Mouse (Mus musculus) CD4-positive, CD25-positive, alpha-beta regulatory T cell, adult 4 months (primary cell): Measurements from ENCODE around the gene Zfp619. TPM values are rescaled to one million over a fixed set of nuclear protein-coding genes. Genes with fewer than 3 reads are reported as not detected.
"Not testable (repeated sequence)": the region's sequence is repeated elsewhere in the genome, so short reads cannot be mapped to it uniquely, and the experiment has no call there.

Experiments used
- ATAC-seq: one replicate; pipeline ENCODE4 v1.8.0; 2017
- polyA plus RNA-seq, 2 experiments: library from polyadenylated mRNA; unstranded; fragments of 100-300 nt; shearing (Covaris generic); gene quantifications; one replicate each; pipeline ENCODE4 v1.2.1; 2017

The Zfp619 gene
- polyA plus RNA-seq = 1 to 10 TPM in 1 of 2 experiments, under 1 TPM in 1; 0.92 to 1.0 TPM

- peak; percentile 90 for ATAC-seq
These were observed at the start of gene Zfp619 for GRCm38 (mm10) chr7:39517616-39518177. Zfp619 (plus strand) TSS chr7:39517766.

GRCm38 (mm10) chr7:39479013-39479412 lies 38.6 kb upstream of the Zfp619 start:
- ATAC-seq = no peak

GRCm38 (mm10) chr7:39484384-39484783 lies 33.2 kb upstream of the Zfp619 start:
- ATAC-seq = peak; percentile 39

- no peak for ATAC-seq
These were observed 30.3 kb upstream of the Zfp619 start for GRCm38 (mm10) chr7:39487159-39487853.

GRCm38 (mm10) chr7:39487854-39488205 lies 29.7 kb upstream of the Zfp619 start:
- ATAC-seq = no peak

GRCm38 (mm10) chr7:39494646-39495045 lies 22.9 kb upstream of the Zfp619 start:
- ATAC-seq = no peak

GRCm38 (mm10) chr7:39504100-39504499 lies 13.5 kb upstream of the Zfp619 start:
- ATAC-seq = no peak

GRCm38 (mm10) chr7:39518362-39518761 lies 796 bp downstream of the Zfp619 start:
- peak; percentile 15 for ATAC-seq

- no peak for ATAC-seq
These were observed 6.3 kb downstream of the Zfp619 start for GRCm38 (mm10) chr7:39523703-39524424.

GRCm38 (mm10) chr7:39543151-39543550 lies 25.6 kb downstream of the Zfp619 start:
- no peak for ATAC-seq

- ATAC-seq = peak; percentile 92
These were observed 26.9 kb downstream of the Zfp619 start for GRCm38 (mm10) chr7:39544242-39545111.

GRCm38 (mm10) chr7:39545134-39545533 lies 27.6 kb downstream of the Zfp619 start:
- no peak for ATAC-seq

- no peak for ATAC-seq
These were observed 31.8 kb downstream of the Zfp619 start for GRCm38 (mm10) chr7:39549336-39549735.

GRCm38 (mm10) chr7:39551976-39552891 lies 34.7 kb downstream of the Zfp619 start:
- ATAC-seq = peak; percentile 89

GRCm38 (mm10) chr7:39552993-39553392 lies 35.4 kb downstream of the Zfp619 start:
- no peak for ATAC-seq

GRCm38 (mm10) chr7:39553871-39554270 lies 36.3 kb downstream of the Zfp619 start:
- ATAC-seq = no peak

GRCm38 (mm10) chr7:39580066-39580465 lies 62.5 kb downstream of the Zfp619 start:
- ATAC-seq = no peak

GRCm38 (mm10) chr7:39580601-39581000 lies 63.0 kb downstream of the Zfp619 start:
- ATAC-seq = no peak

GRCm38 (mm10) chr7:39586834-39587233 lies 69.3 kb downstream of the Zfp619 start:
- not testable (repeated sequence) for ATAC-seq

- no peak for ATAC-seq
These were observed 70.5 kb downstream of the Zfp619 start for GRCm38 (mm10) chr7:39588037-39588436.

GRCm38 (mm10) chr7:39588471-39589041 lies 71.0 kb downstream of the Zfp619 start:
- peak; percentile 78 for ATAC-seq
